Mouse (Mus musculus): ENCODE measurements around the gene Kcmf1. TPM values are rescaled to one million over a fixed set of nuclear protein-coding genes. Genes with fewer than 3 reads are reported as not detected.

The Kcmf1 gene
- polyA plus RNA-seq, 1 experiment = 56.7 TPM

DNA sequence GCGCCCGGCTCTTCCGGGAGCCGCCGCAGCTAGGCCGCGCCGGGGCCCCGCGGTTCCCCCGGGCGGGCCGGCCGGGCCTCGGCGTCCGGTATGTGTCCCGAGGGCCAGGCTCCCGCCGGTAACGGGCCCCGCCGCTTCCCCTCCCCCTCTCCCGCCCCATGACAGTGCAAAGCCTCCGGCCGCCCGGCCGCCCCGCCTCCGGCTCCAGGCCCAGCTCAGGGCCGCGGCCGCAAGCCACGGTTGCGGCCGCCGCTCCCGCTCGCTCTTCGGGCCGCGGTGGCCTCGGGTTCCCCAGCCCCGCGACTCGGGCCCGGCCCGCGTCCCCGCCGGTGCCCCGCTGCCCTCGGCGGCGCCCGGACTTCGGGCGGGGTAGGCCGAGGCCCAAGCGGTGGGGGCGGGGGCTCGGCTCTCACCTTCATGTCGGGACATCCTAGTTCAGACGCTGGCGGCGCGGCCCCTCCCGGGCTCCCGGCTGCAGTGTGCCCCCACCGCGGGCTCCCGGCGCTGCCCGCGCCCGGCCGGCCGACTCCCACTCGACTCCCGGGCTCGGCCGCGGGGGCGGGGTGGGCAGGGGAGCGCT is 488 bp downstream of the Kcmf1 start:
- H3K79me3 ChIP-seq (ENCODE audit: low read depth) = peaks cover 46% of the 10 kb centered on the region
- TF ChIP-seq CEBPB (IDR thresholded peaks at IDR 0.05; ENCODE audit: low read depth) = no peak
- TF ChIP-seq MAX (IDR thresholded peaks at IDR 0.05) = no peak
- no peak for TF ChIP-seq USF1 (IDR thresholded peaks at IDR 0.05; ENCODE audit: low read depth)
- TF ChIP-seq MYOD1 (IDR thresholded peaks at IDR 0.05; ENCODE audit: control insufficient read depth, insufficient read length, low read depth) = no peak
- TF ChIP-seq FOSL1 (IDR thresholded peaks at IDR 0.05; ENCODE audit: insufficient read depth, low read length, poor library complexity, severe bottlenecking) = no peak
- TF ChIP-seq CTCF (IDR thresholded peaks at IDR 0.05; ENCODE audit: control insufficient read depth, insufficient read depth, insufficient read length) = no peak
- no peak for TF ChIP-seq MYOG (IDR thresholded peaks at IDR 0.05; ENCODE audit: control insufficient read depth, extremely low read depth, insufficient read length)
- H3K27me3 ChIP-seq (ENCODE audit: control insufficient read depth, insufficient read depth, insufficient read length) = no peaks in the 10 kb centered on the region
- peak overlapping the region; percentile 94 for H3ac ChIP-seq (ENCODE audit: control insufficient read depth, insufficient read length, low read depth)
- H3K4me3 ChIP-seq (ENCODE audit: insufficient read depth, poor library complexity, severe bottlenecking) = peak overlapping the region; percentile 79
- H3K79me2 ChIP-seq (ENCODE audit: control insufficient read depth, insufficient read depth) = peaks cover 63% of the 10 kb centered on the region
- peaks cover 26% of the 10 kb centered on the region for H3K36me3 ChIP-seq (ENCODE audit: control insufficient read depth, insufficient read depth)

DNA sequence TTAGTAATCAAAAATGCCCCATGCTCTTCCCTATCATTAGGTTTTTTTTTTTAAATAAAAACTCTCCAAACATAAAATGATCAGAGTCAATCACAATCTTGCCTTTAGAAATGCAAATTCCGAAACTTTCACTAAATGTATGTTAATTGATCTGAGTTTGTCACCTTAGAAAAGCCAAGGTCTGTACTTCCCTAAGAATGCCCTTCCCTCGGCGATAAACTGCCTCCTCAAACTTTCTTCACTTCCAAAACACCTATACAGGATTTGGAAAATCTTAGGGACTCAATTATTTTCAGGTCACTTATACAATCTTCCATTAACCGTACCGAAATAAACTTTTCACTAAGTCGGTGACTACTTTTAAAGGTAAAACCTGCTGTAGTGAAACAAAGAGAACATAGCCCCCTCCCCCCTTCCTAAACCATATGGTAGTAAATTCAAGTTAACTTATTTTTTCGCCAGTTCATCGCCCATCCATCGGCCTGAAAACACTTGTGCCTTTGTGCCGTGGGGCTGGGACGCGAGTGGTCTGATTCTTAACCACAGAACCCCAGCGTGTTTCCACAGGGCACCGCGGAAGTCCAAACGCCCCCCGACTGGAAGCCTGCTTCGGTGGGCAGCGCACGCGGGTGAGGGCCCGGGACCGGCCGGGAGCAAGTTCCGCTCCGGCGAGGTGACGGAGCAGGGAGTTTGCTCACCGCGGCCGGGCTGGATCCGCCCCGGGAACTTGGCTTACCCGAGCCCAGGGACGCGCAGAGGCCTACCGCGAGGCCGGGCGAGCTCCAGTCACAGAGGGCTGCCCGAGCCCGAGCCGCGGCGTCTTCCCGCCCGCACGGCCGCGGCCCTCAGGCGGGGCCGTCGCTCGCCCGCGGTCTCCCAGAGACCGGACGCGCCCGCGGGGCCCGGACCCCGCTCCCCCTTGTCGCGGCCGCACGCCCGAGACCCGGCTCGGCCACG is 1.3 kb downstream of the Kcmf1 start:
- Histone ChIP-seq H3K79me3 (ENCODE audit: low read depth) (peaks cover 54% of the 10 kb centered on the region), H3K27me3 (ENCODE audit: control insufficient read depth, insufficient read depth, insufficient read length) (no peaks in the 10 kb centered on the region), H3K4me3 (ENCODE audit: insufficient read depth, poor library complexity, severe bottlenecking) (peak overlapping the region; percentile 79), H3K36me3 (ENCODE audit: control insufficient read depth, insufficient read depth) (peaks cover 33% of the 10 kb centered on the region), H3ac (ENCODE audit: control insufficient read depth, insufficient read length, low read depth) (peak overlapping the region; percentile 94), H3K79me2 (ENCODE audit: control insufficient read depth, insufficient read depth) (peaks cover 70% of the 10 kb centered on the region)
- TF ChIP-seq MYOG (IDR thresholded peaks at IDR 0.05; ENCODE audit: control insufficient read depth, extremely low read depth, insufficient read length) (no peak), FOSL1 (IDR thresholded peaks at IDR 0.05; ENCODE audit: insufficient read depth, low read length, poor library complexity, severe bottlenecking) (no peak), CEBPB (IDR thresholded peaks at IDR 0.05; ENCODE audit: low read depth) (no peak), USF1 (IDR thresholded peaks at IDR 0.05; ENCODE audit: low read depth) (no peak), MAX (IDR thresholded peaks at IDR 0.05) (no peak), MYOD1 (IDR thresholded peaks at IDR 0.05; ENCODE audit: control insufficient read depth, insufficient read length, low read depth) (no peak), CTCF (IDR thresholded peaks at IDR 0.05; ENCODE audit: control insufficient read depth, insufficient read depth, insufficient read length) (no peak)

DNA sequence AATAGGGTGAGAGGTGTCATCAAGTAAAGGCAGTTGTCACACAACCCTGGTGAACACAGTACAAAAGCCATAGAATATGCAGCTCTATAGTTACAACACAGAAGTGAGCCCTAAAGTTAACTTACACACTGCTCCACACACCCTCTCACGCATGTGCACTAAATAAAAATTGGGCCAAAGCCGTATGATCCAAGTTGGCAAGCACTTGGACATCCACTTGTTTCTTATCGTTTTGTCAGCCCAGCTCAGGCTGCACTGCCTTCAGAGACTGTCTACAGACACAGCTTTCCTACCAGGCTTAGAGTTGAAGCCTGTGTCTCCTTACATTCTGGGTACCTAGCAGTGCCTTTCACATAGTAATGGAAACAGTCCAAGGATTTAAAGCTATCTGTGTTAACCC is 4.8 kb downstream of the Kcmf1 start:
- Histone ChIP-seq H3ac (ENCODE audit: control insufficient read depth, insufficient read length, low read depth) (no peak overlapping the region), H3K4me3 (ENCODE audit: insufficient read depth, poor library complexity, severe bottlenecking) (no peak overlapping the region), H3K27me3 (ENCODE audit: control insufficient read depth, insufficient read depth, insufficient read length) (no peaks in the 10 kb centered on the region), H3K79me3 (ENCODE audit: low read depth) (peaks cover 89% of the 10 kb centered on the region), H3K36me3 (ENCODE audit: control insufficient read depth, insufficient read depth) (peaks cover 35% of the 10 kb centered on the region), H3K79me2 (ENCODE audit: control insufficient read depth, insufficient read depth) (peaks cover 95% of the 10 kb centered on the region)
- no peak for TF ChIP-seq MAX (IDR thresholded peaks at IDR 0.05)
- no peak for TF ChIP-seq MYOD1 (IDR thresholded peaks at IDR 0.05; ENCODE audit: control insufficient read depth, insufficient read length, low read depth)
- TF ChIP-seq CEBPB (IDR thresholded peaks at IDR 0.05; ENCODE audit: low read depth) = no peak
- no peak for TF ChIP-seq USF1 (IDR thresholded peaks at IDR 0.05; ENCODE audit: low read depth)

DNA sequence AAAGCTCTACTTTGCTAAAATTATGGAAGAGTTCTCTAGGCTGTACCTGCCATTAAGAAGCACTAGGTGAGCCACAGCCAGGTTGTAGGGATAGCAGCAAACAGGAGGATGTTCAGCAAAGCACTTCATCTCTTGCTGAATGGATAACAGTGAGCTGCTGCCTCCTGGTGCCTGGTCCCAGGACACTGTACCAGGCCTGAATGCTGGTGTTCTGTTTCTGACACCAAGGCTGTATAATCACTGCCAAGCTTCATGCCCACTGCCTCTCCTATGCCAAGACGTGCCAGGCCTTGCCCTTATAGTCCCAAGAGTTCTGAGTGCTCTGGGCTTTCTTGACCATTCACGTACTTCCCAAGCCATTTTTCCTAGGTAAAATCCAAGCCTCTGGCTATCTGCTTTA is 8.5 kb downstream of the Kcmf1 start:
- H3K36me3 ChIP-seq (ENCODE audit: control insufficient read depth, insufficient read depth) = peaks cover 28% of the 10 kb centered on the region
- TF ChIP-seq USF1 (IDR thresholded peaks at IDR 0.05; ENCODE audit: low read depth) (no peak), CEBPB (IDR thresholded peaks at IDR 0.05; ENCODE audit: low read depth) (no peak), CTCF (IDR thresholded peaks at IDR 0.05; ENCODE audit: control insufficient read depth, insufficient read depth, insufficient read length) (no peak), FOSL1 (IDR thresholded peaks at IDR 0.05; ENCODE audit: insufficient read depth, low read length, poor library complexity, severe bottlenecking) (no peak)
- H3K27me3 ChIP-seq (ENCODE audit: control insufficient read depth, insufficient read depth, insufficient read length) = no peaks in the 10 kb centered on the region
- peaks cover 100% of the 10 kb centered on the region for H3K79me2 ChIP-seq (ENCODE audit: control insufficient read depth, insufficient read depth)
- H3ac ChIP-seq (ENCODE audit: control insufficient read depth, insufficient read length, low read depth) = no peak overlapping the region
- no peak overlapping the region for H3K4me3 ChIP-seq (ENCODE audit: insufficient read depth, poor library complexity, severe bottlenecking)
- peaks cover 99% of the 10 kb centered on the region for H3K79me3 ChIP-seq (ENCODE audit: low read depth)

DNA sequence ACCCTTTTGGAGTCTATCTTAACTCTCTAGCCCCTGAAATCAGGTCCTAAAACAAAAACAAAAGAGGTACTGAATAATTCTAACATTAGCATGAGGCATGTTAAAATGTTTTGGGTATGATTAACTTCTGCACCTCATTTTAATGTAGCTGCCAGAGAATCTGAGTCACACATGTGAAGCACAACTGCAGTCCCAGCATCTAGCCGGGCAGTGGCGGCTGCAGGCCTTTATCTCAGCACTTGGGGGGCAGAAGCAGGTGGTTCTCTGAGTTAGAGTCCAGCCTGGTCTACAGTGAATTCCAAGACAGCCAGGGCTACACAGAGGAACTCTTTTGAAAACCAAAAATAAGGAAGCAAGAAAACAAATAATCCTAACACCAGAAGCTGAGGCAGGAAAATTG is 11.1 kb downstream of the Kcmf1 start:
- Histone ChIP-seq H3ac (ENCODE audit: control insufficient read depth, insufficient read length, low read depth) (no peak overlapping the region), H3K36me3 (ENCODE audit: control insufficient read depth, insufficient read depth) (peaks cover 3% of the 10 kb centered on the region), H3K79me2 (ENCODE audit: control insufficient read depth, insufficient read depth) (peaks cover 100% of the 10 kb centered on the region), H3K4me3 (ENCODE audit: insufficient read depth, poor library complexity, severe bottlenecking) (no peak overlapping the region), H3K27me3 (ENCODE audit: control insufficient read depth, insufficient read depth, insufficient read length) (no peaks in the 10 kb centered on the region), H3K79me3 (ENCODE audit: low read depth) (peaks cover 99% of the 10 kb centered on the region)
- TF ChIP-seq FOSL1 (IDR thresholded peaks at IDR 0.05; ENCODE audit: insufficient read depth, low read length, poor library complexity, severe bottlenecking) (no peak), MYOG (IDR thresholded peaks at IDR 0.05; ENCODE audit: control insufficient read depth, extremely low read depth, insufficient read length) (no peak), MYOD1 (IDR thresholded peaks at IDR 0.05; ENCODE audit: control insufficient read depth, insufficient read length, low read depth) (peak; percentile 47), USF1 (IDR thresholded peaks at IDR 0.05; ENCODE audit: low read depth) (no peak)
